Mouse (Mus musculus): ENCODE results near the gene Grxcr1. TPM values are rescaled to one million over a fixed set of nuclear protein-coding genes. Genes with fewer than 3 reads are reported as not detected.

The Grxcr1 gene
- total RNA-seq, 2 experiments from 2014 or later: not detected

- intact Hi-C loops (cut with DNase I): no loop called here
- DNase-seq (ENCODE audit: extremely low spot score in 1 of 2, low spot score in 2 of 2): no peak
These were observed 38.7 kb downstream of the Grxcr1 start for GRCm38 (mm10) chr5:68070308-68070707.

GRCm38 (mm10) chr5:68071857-68072256, 40.2 kb downstream of the Grxcr1 start:
- intact Hi-C loops (cut with DNase I): no loop called here
- no peak for DNase-seq (ENCODE audit: extremely low spot score in 1 of 2, low spot score in 2 of 2)

DNA sequence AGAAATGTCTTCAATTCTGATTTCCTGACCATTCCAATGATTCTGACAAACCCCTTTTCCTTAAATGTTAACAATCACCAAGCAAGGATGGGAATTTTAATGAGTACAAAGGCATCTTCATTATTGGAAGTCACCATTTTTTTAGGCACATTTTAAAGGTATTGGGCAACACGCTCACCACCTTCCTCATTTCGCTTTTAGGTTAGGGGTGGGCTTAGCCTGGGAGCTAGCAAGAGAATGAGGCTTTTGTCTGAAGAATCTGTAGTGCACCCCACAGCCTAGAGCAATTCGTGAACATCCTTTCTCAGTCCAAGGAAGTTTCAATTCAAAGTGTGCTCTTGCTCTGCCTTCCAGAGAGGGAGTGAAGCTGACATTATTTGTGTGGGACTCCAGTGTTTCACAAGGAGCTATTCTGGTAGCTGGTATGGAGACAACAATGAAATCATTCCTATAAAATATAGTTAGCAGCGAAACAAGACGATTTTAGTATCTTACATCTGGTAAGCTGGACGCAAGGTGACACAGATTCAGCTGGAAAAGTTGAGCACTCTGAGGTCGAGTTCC, 55.0 kb downstream of the Grxcr1 start:
- no peak for DNase-seq (ENCODE audit: extremely low spot score in 1 of 2, low spot score in 2 of 2)
- intact Hi-C loops (cut with DNase I): no loop called here

DNA sequence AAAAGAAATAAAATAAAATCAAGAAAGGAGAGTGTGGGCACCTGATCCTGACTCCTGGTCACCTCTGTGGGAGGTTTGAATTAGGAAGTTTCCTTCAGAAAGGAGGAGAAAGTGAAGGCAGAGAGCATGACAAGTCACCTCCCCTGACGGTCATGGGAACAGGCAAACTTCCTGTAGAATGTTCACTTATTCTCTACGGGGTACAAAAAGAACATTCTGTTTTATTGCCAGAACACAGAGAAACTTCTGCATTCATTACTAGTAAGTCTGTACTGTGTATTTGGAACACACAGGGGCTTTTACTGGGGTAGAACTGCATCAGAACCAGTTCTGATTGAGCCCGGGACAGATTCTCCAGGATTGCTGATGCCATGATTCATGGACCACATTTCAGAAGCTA, 55.5 kb downstream of the Grxcr1 start:
- intact Hi-C loops (cut with DNase I): no loop called here
- no peak for DNase-seq (ENCODE audit: extremely low spot score in 1 of 2, low spot score in 2 of 2)

- intact Hi-C loops (cut with DNase I): no loop called here
- DNase-seq (ENCODE audit: extremely low spot score in 1 of 2, low spot score in 2 of 2): no peak
These were observed 61.5 kb downstream of the Grxcr1 start for GRCm38 (mm10) chr5:68093085-68093484.

DNA sequence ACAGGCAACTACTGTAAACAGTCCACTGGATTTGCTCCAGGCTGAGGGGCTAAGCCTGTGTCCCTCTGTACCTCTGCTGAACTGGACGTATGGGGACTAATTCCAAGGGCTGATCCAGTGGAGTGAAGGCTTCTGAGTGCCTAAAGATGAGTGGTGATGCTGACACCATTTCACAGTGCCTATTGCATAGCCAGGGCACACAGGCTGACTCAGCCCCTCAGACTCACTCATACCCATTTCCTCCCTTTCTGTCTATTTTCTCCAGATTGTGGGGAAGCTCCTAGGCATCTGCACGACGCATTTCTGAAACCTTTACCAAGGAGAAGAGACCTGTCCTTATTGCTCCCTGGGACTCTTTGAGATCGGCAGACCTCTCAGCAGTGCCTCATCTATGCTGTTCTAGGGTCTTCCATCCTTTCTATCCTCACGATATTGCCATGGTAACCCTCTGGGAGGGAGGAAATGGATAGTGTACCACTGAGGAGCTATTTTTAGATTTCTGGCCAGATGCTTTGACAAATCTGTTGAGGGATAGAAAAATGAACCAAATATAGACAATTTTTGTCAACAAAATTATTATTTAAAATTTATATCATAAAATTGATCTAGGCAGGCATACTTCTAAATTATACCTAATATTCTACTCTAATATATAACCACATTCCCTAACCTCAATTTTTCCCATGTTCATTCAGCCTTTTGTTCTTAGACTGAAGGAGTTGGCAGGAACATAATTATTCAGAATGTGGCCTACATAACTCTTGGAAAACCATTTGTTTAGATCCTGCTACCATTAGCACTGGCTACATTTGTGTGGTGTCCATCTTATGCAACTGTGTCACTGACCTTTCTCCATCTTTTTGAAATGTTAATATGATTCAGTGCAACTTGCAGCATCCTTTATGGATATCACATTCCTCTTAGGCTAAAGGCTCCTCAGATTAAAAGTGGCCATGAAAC, 66.3 kb downstream of the Grxcr1 start:
- intact Hi-C loops (cut with DNase I): no loop called here
- peak in 1 of 2 experiments; percentile 27 for DNase-seq (ENCODE audit: extremely low spot score in 1 of 2, low spot score in 2 of 2)

- intact Hi-C loops (cut with DNase I): loop anchor here (10.0 kb wide), 3 partner anchors 268 to 578 kb away; partner anchors contain the start of gene Atp8a1
- DNase-seq (ENCODE audit: extremely low spot score in 1 of 2, low spot score in 2 of 2): peak in 1 of 2 experiments; percentile 63
These were observed 80.9 kb downstream of the Grxcr1 start for GRCm38 (mm10) chr5:68112430-68113036.

DNA sequence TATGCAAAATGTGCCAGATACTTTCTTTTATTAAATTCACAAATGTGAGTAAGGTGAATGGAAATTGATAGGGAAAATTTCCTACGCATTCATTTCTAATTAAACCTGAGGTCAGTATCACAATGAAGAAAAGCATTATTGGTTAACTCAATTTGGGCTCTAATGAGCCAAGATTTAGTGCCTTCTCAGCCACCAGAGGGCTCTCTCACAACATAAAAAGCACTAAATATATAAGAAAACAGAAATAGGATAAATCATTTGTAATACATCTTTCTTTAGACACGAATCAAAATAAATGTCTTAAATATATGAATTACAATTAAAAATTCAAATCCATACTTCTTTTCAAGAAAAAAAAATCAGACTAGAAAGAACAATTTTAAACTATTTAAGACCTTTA, 89.2 kb downstream of the Grxcr1 start:
- intact Hi-C loops (cut with DNase I): loop anchor here (2.0 kb wide), 1 partner anchor 1400 kb away; no protein-coding TSS in a partner anchor

GRCm38 (mm10) chr5:68122883-68123282, 91.2 kb downstream of the Grxcr1 start:
- intact Hi-C loops (cut with DNase I): no loop called here
- DNase-seq (ENCODE audit: extremely low spot score in 1 of 2, low spot score in 2 of 2): no peak

More for the DNA sequence above, 89.2 kb downstream of the Grxcr1 start:
- no peak for DNase-seq (ENCODE audit: extremely low spot score in 1 of 2, low spot score in 2 of 2)

DNA sequence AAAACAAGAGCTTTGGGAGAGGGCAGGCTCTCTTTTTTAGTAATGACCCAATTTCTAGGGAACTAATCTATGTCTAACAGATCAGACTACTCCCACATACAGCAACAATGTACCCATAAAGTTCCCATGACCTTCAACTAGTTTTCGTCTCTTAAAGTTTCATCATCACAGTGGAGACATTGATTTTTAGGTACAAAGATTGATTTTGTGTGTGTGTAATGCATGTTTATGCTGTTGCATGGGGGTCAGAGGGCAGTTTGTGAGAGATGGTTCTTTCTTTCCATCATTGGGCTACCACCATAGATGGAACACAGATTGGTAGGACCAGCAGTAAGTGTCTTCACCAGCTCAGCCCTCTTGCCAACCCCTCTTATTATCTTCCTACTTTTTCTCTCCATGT, 93.8 kb downstream of the Grxcr1 start:
- intact Hi-C loops (cut with DNase I): no loop called here
- no peak for DNase-seq (ENCODE audit: extremely low spot score in 1 of 2, low spot score in 2 of 2)

DNA sequence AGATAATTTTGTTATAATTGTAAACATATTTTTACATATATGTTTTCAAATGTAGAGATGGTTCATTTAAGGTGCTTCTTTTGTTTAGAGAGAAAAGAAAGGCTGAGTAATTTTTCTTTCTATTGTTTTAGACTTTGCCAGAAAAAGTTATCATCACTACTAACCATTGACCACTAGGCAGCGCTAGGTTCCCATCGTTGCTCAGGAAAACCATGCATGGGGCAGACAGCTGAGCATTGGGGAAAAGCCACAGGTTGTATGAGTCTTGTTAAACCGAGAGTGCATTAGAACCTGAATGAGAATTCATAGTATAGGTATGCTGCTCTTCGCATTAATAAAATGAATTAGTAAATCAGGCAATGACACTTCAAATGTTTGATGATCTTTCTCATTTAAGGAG, 96.8 kb downstream of the Grxcr1 start:
- intact Hi-C loops (cut with DNase I): no loop called here
- DNase-seq (ENCODE audit: extremely low spot score in 1 of 2, low spot score in 2 of 2): peak in 1 of 2 experiments; percentile 22

GRCm38 (mm10) chr5:68128821-68129608, 97.4 kb downstream of the Grxcr1 start:
- intact Hi-C loops (cut with DNase I): no loop called here
- no peak for DNase-seq (ENCODE audit: extremely low spot score in 1 of 2, low spot score in 2 of 2)

- no peak for DNase-seq (ENCODE audit: extremely low spot score in 1 of 2, low spot score in 2 of 2)
- intact Hi-C loops (cut with DNase I): no loop called here
These were observed 115.2 kb downstream of the Grxcr1 start for GRCm38 (mm10) chr5:68146818-68147217.

- intact Hi-C loops (cut with DNase I): no loop called here
- DNase-seq (ENCODE audit: extremely low spot score in 1 of 2, low spot score in 2 of 2): peak in 1 of 2 experiments; percentile 3
These were observed 118.3 kb downstream of the Grxcr1 start for GRCm38 (mm10) chr5:68149946-68150345.

GRCm38 (mm10) chr5:68150347-68151043, 118.9 kb downstream of the Grxcr1 start:
- DNase-seq (ENCODE audit: extremely low spot score in 1 of 2, low spot score in 2 of 2): no peak
- intact Hi-C loops (cut with DNase I): no loop called here

DNA sequence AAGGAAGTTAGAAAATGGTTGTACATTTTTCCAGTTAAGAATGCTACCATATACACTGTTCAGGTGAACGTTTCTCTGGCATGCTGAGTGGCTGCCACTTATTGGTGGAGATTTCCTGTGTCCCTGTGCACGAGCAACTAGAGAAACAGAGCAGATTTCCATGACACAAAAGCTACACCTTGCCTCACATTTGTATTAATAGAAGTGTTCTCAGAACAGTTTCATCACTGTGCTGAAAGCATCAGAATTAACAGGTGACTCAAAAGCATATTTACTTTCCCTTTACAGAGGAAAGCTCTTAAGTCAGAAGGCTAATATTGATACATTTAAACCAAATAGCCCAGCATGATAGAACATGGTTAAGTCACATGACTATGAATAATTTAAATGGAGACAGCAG, 130.9 kb downstream of the Grxcr1 start:
- DNase-seq (ENCODE audit: extremely low spot score in 1 of 2, low spot score in 2 of 2): no peak
- intact Hi-C loops (cut with DNase I): no loop called here

- intact Hi-C loops (cut with DNase I): no loop called here
- no peak for DNase-seq (ENCODE audit: extremely low spot score in 1 of 2, low spot score in 2 of 2)
These were observed 134.3 kb downstream of the Grxcr1 start for GRCm38 (mm10) chr5:68165954-68166353.

All from left cerebral cortex, postnatal 10 days (tissue).